Mouse (Mus musculus) cortical plate, adult 2 months (tissue): ENCODE results near the gene 4933415F23Rik.

Source experiments
- CTCF ChIP-seq: fragments of 200-500 bp; IDR thresholded peaks from 2 replicates; pipeline ENCODE4 v1.5.1; 2011; ENCODE audit warnings: mild to moderate bottlenecking, control low read depth, low read length; ENCODE audit not compliant: insufficient read depth; ENCODE audit errors: extremely low read depth
- POLR2A ChIP-seq: fragments of 200-500 bp; IDR thresholded peaks from 2 replicates; pipeline ENCODE4 v1.6.1; 2011; ENCODE audit warnings: mild to moderate bottlenecking, low read length, control low read depth; ENCODE audit not compliant: insufficient read depth; ENCODE audit errors: extremely low read depth

DNA sequence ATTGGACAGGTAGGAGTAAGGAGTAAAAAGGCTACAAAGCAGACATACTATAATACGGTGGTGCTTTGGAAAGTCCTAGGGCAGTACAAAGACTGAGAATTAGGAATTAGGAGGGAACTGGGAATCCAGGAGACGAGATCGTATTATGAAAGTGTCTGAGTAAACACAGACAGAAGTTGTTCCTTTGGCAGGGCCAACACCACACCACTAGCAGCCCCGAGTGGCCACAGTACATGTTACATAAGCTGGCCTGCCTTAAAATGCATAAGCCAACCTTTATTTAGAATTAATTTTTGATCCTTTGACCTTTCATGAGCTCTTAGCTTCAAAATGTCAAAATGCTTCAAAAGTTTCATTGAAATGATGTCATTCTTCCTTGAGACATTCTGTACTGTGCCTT, 18.8 kb upstream of the 4933415F23Rik start:
- TF ChIP-seq CTCF, result no peak
- TF ChIP-seq POLR2A, result no peak
